Mouse (Mus musculus) neural tube, embryonic 13.5 days (tissue): ENCODE data around the gene Ly6g6e. TPM values are rescaled to one million over a fixed set of nuclear protein-coding genes. Genes with fewer than 3 reads are reported as not detected.
"Not testable (repeated sequence)": the region's sequence is repeated elsewhere in the genome, so short reads cannot be mapped to it uniquely, and the experiment has no call there.

ENCODE experiments used
- ATAC-seq: fragments of 200-750 bp; cut with Nextera tagmentation; 2 replicates; pipeline ENCODE4 v1.8.0; 2017; ENCODE audit warnings: low read depth, mild to moderate bottlenecking, moderate TSS enrichment, moderate library complexity
- H3K27ac ChIP-seq: fragments of 300-500 bp; sonication (generic); replicated peaks from 2 replicates; pipeline ENCODE4 v1.5.1; 2015; ENCODE audit warnings: moderate library complexity, mild to moderate bottlenecking, inconsistent platforms
- H3K27me3 ChIP-seq: fragments of 300-500 bp; sonication (generic); 2 replicates; pipeline ENCODE4 v1.6.1; 2015; ENCODE audit warnings: mild to moderate bottlenecking, inconsistent platforms
- H3K36me3 ChIP-seq: fragments of 300-500 bp; sonication (generic); 2 replicates; pipeline ENCODE4 v1.6.1; 2015; ENCODE audit warnings: mild to moderate bottlenecking, inconsistent platforms
- H3K4me1 ChIP-seq: fragments of 300-500 bp; sonication (generic); replicated peaks from 2 replicates; pipeline ENCODE4 v1.6.1; 2015; ENCODE audit warnings: inconsistent platforms
- H3K4me2 ChIP-seq: fragments of 300-500 bp; sonication (generic); 2 replicates; pipeline ENCODE4 v1.6.1; 2015; ENCODE audit warnings: inconsistent platforms, mild to moderate bottlenecking, moderate library complexity
- H3K4me3 ChIP-seq: fragments of 300-500 bp; sonication (generic); 2 replicates; pipeline ENCODE4 v1.5.1; 2015; ENCODE audit warnings: mild to moderate bottlenecking, inconsistent platforms
- H3K9ac ChIP-seq: fragments of 300-500 bp; sonication (generic); 2 replicates; pipeline ENCODE4 v1.6.1; 2015; ENCODE audit warnings: moderate library complexity, mild to moderate bottlenecking, inconsistent platforms
- H3K9me3 ChIP-seq: fragments of 300-500 bp; sonication (generic); 2 replicates; pipeline ENCODE4 v1.6.1; 2016; ENCODE audit warnings: inconsistent platforms
- WGBS: fragments of 180-500 bp; shearing (Covaris S2); methylation state at CpG from one replicate; pipeline ENCODE4 v1.1.7; 2015; 5-methylcytosine and 5-hydroxymethylcytosine counted together
- polyA plus RNA-seq: library from polyadenylated mRNA; unstranded; fragments of >200 nt; fragmentation: Nextera tagmentation; extraction: Ambion mirVana; gene quantifications from 2 replicates; pipeline ENCODE4 v1.2.1, GENCODE M21; 2015

Gene Ly6g6e
- polyA plus RNA-seq, 1 experiment from 2014 or later: 0.46 TPM

DNA sequence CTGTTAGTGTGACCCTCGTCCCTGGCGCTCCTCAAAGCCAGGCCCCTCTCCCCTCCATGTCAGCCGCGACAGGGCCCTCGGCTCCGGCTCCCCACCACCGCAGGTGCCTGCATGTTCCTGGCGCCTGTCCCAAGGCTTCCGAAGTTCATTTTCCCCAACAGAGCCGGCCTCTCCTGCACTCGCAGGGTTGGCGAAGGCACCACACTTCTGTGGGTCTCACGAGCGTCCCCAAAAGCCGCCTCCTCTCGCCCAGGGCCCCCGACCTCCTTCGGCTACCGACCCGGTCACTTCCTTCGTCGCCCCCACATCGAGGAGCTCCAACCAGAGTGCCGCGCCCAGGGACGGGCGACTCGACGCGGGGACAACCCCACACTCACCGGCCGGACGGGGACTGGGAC is 44.0 kb downstream of the Ly6g6e start:
- no peaks in the 10 kb centered on the region for H3K27me3 ChIP-seq
- under 1% methylated on average over 33 of the region's 33 CpGs for WGBS
- ATAC-seq: peak; percentile 12; the same call in 1 of the 2 replicates

DNA sequence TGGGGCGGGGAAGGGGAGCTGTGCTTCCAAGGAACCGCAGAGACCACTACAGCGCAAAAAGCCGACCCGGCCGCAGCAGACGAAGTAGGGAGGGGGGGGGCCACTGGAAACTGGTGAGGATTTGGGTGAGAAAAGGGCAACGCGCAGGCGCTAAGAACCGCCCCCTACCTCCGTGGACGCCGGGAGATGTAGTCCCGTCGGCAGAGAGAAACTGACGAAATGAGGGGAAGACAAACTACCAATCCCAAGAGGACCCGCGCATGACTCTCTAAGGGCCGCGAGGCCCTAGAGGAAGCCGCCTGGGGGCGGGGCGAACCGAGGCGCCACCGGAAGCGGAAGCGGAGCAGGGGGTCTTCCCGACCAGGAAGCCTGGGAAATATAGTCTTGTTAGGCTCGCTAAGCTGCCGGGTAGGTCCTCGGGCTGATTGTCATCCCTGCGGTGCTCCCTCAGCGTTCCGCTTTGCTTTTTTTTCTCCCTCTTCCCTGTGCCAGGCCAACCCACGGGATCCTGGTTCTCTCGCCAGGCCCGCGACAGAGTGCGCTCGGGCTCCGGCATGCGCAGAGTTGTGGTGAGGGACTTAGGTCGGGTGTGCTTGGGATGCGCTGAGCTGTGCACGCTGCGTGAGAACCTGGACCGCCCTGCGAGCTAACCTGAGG is 44.6 kb downstream of the Ly6g6e start, which contains the start of gene Gpank1:
Gpank1 (plus strand) TSS at position 313 of the 657 bp plus-strand sequence.
- H3K4me2 ChIP-seq: peak within 1 kb of the TSS; percentile 98
- ATAC-seq: peak; percentile 95
- H3K9ac ChIP-seq: peak within 1 kb of the TSS; percentile 98
- H3K36me3 ChIP-seq: peaks cover 49% of the 10 kb centered on the region
- H3K27me3 ChIP-seq: no peaks in the 10 kb centered on the region
- H3K27ac ChIP-seq: peak within 1 kb of the TSS; percentile 95
- peaks cover 33% of the 10 kb centered on the region for H3K4me1 ChIP-seq
- under 1% methylated on average over 50 of the region's 50 CpGs for WGBS
- peak within 1 kb of the TSS; percentile 96 for H3K4me3 ChIP-seq
- H3K9me3 ChIP-seq: no peaks in the 10 kb centered on the region

More for the DNA sequence above, 44.0 kb downstream of the Ly6g6e start:
- Histone ChIP-seq H3K36me3 (peaks cover 54% of the 10 kb centered on the region), H3K4me3 (peak overlapping the region; percentile 96), H3K4me1 (peaks cover 28% of the 10 kb centered on the region), H3K4me2 (peak overlapping the region; percentile 98), H3K9me3 (no peaks in the 10 kb centered on the region), H3K9ac (peak overlapping the region; percentile 98), H3K27ac (peak overlapping the region; percentile 74)

DNA sequence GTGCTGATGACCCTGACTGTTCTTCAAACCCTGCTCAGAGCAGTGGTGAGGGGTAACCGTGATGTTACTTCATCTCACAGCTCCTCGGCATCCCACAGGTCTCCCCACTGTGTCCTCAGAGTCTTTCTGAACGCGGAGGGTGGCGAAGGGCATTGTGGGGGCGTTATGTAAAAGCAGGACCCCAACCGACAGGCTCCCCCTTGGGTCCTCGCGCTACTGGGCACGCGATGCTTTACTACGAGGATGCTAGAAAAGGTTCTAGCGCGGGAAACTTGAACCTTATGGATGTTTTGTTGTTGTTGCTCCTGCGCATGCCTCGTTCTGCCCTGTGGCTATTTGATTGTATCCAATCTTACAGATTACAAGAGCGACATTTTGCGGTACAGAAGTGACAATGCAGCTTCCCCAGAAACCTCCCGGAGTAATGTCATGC is 45.2 kb downstream of the Ly6g6e start, which contains the start of gene Csnk2b:
Csnk2b (minus strand) TSS at position 183 of the 433 bp plus-strand sequence.
- ATAC-seq: peak; percentile 52
- H3K27me3 ChIP-seq: no peaks in the 10 kb centered on the region
- H3K9ac ChIP-seq: peak within 1 kb of the TSS; percentile 98
- H3K27ac ChIP-seq: peak within 1 kb of the TSS; percentile 95
- peak within 1 kb of the TSS; percentile 96 for H3K4me3 ChIP-seq
- no peaks in the 10 kb centered on the region for H3K9me3 ChIP-seq
- H3K4me1 ChIP-seq: peaks cover 39% of the 10 kb centered on the region
- peak within 1 kb of the TSS; percentile 98 for H3K4me2 ChIP-seq
- 0% methylated on average over 19 of the region's 19 CpGs for WGBS
- H3K36me3 ChIP-seq: peaks cover 42% of the 10 kb centered on the region

DNA sequence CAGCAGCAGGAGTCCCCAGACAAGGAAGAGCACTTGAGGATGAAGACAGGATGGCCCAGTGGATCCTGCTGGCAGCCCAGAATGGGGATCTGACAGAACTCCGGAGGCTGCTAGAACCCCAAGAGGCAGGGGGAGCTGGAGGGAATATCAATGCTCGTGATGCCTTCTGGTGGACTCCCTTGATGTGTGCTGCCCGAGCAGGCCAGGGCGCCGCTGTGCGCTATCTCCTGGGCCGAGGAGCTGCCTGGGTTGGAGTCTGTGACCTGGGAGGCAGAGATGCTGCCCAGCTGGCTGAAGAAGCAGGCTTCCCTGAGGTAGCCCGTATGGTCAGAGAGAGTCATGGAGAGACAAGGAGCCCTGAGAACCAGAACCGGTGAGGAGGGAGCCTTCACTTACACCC is 46.6 kb downstream of the Ly6g6e start:
- 91% methylated on average over 9 of the region's 9 CpGs for WGBS
- H3K27ac ChIP-seq, ATAC-seq, H3K9ac ChIP-seq, H3K4me2 ChIP-seq, H3K27me3 ChIP-seq, H3K4me3 ChIP-seq, H3K9me3 ChIP-seq: not testable (repeated sequence)
- peaks cover 30% of the 10 kb centered on the region for H3K36me3 ChIP-seq
- peaks cover 51% of the 10 kb centered on the region for H3K4me1 ChIP-seq

DNA sequence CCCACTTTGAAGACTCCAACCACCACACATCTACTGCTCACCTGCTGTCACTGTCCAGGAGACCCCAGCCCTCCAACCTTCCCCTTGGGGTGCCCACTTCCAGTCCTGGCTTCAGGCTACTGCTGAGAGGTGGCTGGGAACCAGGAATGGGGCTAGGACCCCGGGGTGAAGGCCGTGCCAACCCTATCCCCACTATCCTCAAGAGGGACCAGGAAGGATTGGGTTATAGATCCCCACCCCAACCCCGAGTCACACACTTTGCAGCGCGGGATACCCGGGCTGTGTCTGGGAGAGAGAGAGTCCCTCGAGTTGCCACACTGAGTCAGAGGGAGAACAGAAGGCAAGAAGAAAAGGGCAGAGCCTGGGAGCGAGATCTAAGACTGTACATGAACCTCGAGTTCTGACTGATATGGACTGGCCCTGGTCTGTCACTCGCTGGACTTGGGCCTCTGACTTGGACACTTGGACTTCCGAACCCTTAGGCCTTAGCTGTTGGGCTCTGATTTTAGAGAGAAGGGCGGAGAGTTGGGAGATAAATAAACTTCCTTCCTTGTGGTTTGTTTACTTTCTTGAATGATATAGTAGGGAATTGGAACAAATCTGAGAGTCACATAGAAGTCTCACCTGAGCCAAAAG is 47.7 kb downstream of the Ly6g6e start:
- Histone ChIP-seq H3K4me1 (peaks cover 55% of the 10 kb centered on the region), H3K36me3 (peaks cover 19% of the 10 kb centered on the region)
- not testable (repeated sequence) for H3K9me3 ChIP-seq, H3K27ac ChIP-seq, H3K4me3 ChIP-seq, H3K4me2 ChIP-seq, H3K27me3 ChIP-seq, ATAC-seq, H3K9ac ChIP-seq
- WGBS: 93% methylated on average over 12 of the region's 12 CpGs

DNA sequence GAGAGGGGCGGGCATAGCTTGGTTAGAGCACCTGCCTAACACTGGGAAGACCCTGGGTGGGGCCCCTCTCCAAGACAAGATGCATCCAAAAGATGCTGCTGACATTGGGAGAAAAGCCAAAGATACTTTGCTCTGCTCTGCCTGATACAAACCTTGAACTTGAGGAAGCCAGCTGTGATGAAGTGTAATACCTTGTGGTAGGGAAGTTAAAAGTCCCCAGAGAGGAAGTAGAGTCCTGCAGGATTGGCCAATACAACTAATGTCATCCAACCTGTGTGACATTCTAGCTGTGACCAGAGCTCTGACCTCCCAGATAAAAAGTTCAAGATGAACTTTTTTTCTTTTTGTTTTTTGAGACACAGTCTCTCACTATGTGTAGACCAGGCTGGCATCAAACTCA is 48.4 kb downstream of the Ly6g6e start:
- 93% methylated on average over 1 of the region's 1 CpGs for WGBS
- Histone ChIP-seq H3K9ac (no peak overlapping the region), H3K4me1 (peaks cover 49% of the 10 kb centered on the region)

DNA sequence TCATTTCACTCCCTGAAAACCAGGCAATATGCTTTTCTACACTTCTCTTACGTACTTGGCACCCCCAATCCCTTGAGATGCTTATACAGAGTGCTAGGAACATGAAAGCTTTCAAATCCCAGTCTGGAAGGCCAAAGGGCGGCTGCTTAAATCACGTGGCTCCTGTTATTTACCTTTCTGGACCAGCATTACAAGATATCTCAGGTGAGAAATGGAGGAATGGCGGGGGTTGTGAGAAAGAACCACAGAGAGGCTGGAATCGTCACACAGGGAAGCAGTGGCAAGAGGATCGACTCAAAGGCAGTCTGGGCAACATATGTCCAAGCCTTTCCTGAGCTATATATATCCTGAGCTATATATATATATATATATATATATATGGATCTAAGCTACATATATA is 48.9 kb downstream of the Ly6g6e start:
- H3K4me1 ChIP-seq: peaks cover 44% of the 10 kb centered on the region
- peak overlapping the region; percentile 94 for H3K9ac ChIP-seq
- peak overlapping the region; percentile 76 for H3K4me3 ChIP-seq
- no peak for ATAC-seq
- peaks cover 27% of the 10 kb centered on the region for H3K36me3 ChIP-seq
- 44% methylated on average over 6 of the region's 6 CpGs for WGBS
- H3K4me2 ChIP-seq: peak overlapping the region; percentile 79
- H3K9me3 ChIP-seq: no peaks in the 10 kb centered on the region
- H3K27me3 ChIP-seq: no peaks in the 10 kb centered on the region
- H3K27ac ChIP-seq: peak overlapping the region; percentile 81

More for the DNA sequence above, 48.4 kb downstream of the Ly6g6e start:
- Histone ChIP-seq H3K27me3 (no peaks in the 10 kb centered on the region), H3K36me3 (peaks cover 22% of the 10 kb centered on the region), H3K4me3 (no peak overlapping the region), H3K4me2 (no peak overlapping the region), H3K9me3 (no peaks in the 10 kb centered on the region), H3K27ac (no peak overlapping the region)
- ATAC-seq: no peak

DNA sequence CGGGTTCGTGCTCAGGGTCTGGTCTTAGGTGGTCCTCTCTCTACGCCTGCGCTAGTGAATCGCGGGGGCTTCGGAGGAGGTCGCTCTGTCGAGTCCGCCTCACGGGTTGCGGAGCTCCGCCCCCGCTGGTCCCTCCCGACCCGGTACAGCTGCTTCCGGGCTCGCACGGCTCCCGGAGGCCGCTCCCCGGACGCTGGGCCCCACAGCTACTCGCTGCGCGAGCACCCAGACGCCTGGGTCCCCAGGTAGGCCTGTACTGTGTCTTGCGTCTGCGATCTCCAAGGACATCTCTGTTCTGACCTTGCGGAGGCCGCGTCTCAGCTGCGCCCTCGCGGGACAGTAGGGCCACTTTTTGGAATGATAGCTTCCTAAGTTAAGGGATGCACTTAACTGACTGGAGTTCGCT is 49.5 kb downstream of the Ly6g6e start, which contains the start of gene D17H6S53E:
D17H6S53E (plus strand) TSS at position 168 of the 406 bp plus-strand sequence.
- H3K9ac ChIP-seq: peak within 1 kb of the TSS; percentile 94
- peak within 1 kb of the TSS; percentile 81 for H3K27ac ChIP-seq
- ATAC-seq: peak; percentile 21; the same call in 1 of the 2 replicates
- no peaks in the 10 kb centered on the region for H3K27me3 ChIP-seq
- peak within 1 kb of the TSS; percentile 76 for H3K4me3 ChIP-seq
- peaks cover 31% of the 10 kb centered on the region for H3K36me3 ChIP-seq
- H3K4me2 ChIP-seq: peak within 1 kb of the TSS; percentile 79
- WGBS: 0% methylated on average over 36 of the region's 36 CpGs
- H3K4me1 ChIP-seq: peaks cover 42% of the 10 kb centered on the region
- H3K9me3 ChIP-seq: no peaks in the 10 kb centered on the region

DNA sequence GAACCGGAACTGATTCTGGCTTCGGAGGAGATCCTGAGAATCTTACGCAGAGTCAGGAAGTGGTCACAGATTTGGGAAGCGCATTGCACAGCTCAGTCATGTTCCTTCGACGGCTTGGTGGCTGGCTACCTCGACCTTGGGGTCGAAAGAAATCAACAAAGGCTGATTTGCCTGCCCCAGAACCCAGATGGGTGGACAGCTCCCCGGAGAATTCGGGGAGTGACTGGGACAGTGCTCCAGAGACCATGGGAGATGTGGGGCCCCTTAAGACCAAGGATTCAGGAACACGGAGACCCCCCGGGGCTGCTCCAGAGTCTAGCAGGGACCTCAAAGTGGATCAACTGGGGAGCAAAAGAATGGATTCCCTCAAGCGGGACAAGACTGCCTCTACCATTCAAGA is 50.3 kb downstream of the Ly6g6e start:
- Histone ChIP-seq H3K9me3 (no peaks in the 10 kb centered on the region), H3K27ac (no peak overlapping the region), H3K9ac (peak overlapping the region; percentile 94), H3K27me3 (no peaks in the 10 kb centered on the region), H3K4me1 (peaks cover 42% of the 10 kb centered on the region), H3K36me3 (peaks cover 31% of the 10 kb centered on the region), H3K4me3 (peak overlapping the region; percentile 76), H3K4me2 (peak overlapping the region; percentile 79)
- no peak for ATAC-seq
- 80% methylated on average over 13 of the region's 13 CpGs for WGBS

Other genes starting within 250 kb of the Ly6g6e start
- gene Stk19, start 240.0 kb upstream of the Ly6g6e start, polyA plus RNA-seq: 31.6 and 34.2 TPM in 2 replicates
- 63.0 and 63.2 TPM in 2 replicates for gene Dxo, start 239.9 kb upstream of the Ly6g6e start, polyA plus RNA-seq
- 49.7 and 57.1 TPM in 2 replicates for gene Skiv2l, start 226.7 kb upstream of the Ly6g6e start, polyA plus RNA-seq
- 81.6 and 90.5 TPM in 2 replicates for gene Nelfe, start 226.5 kb upstream of the Ly6g6e start, polyA plus RNA-seq
- 1.8 and 2.9 TPM in 2 replicates for gene Cfb, start 214.4 kb upstream of the Ly6g6e start, polyA plus RNA-seq
- 9.5 and 10.4 TPM in 2 replicates for gene Zbtb12, start 197.4 kb upstream of the Ly6g6e start, polyA plus RNA-seq
- gene Gm20547, start 194.9 kb upstream of the Ly6g6e start, polyA plus RNA-seq: not detected in 2 replicates
- gene C2, start 178.6 kb upstream of the Ly6g6e start, polyA plus RNA-seq: 0.99 and 2.1 TPM in 2 replicates
- gene Ehmt2, start 178.4 kb upstream of the Ly6g6e start, polyA plus RNA-seq: 86.8 and 88.7 TPM in 2 replicates
- gene Slc44a4, start 162.4 kb upstream of the Ly6g6e start, polyA plus RNA-seq: not detected in 2 replicates
- gene Neu1, start 145.6 kb upstream of the Ly6g6e start, polyA plus RNA-seq: 30.2 and 30.6 TPM in 2 replicates
- 0.38 and 0.47 TPM in 2 replicates for gene Hspa1b, start 117.7 kb upstream of the Ly6g6e start, polyA plus RNA-seq
- not detected in 2 replicates for gene Gm20481, start 107.0 kb upstream of the Ly6g6e start, polyA plus RNA-seq
- 6.0 and 6.3 TPM in 2 replicates for gene Hspa1a, start 104.7 kb upstream of the Ly6g6e start, polyA plus RNA-seq
- 1.5 and 2.2 TPM in 2 replicates for gene Hspa1l, start 104.2 kb upstream of the Ly6g6e start, polyA plus RNA-seq
- gene Lsm2, start 95.0 kb upstream of the Ly6g6e start, polyA plus RNA-seq: 99.4 and 99.8 TPM in 2 replicates
- gene Vars, start 75.9 kb upstream of the Ly6g6e start, polyA plus RNA-seq: 57.9 and 58.2 TPM in 2 replicates
- 0.17 and 0.18 TPM in 2 replicates for gene Vwa7, start 60.3 kb upstream of the Ly6g6e start, polyA plus RNA-seq
- 2.5 and 2.6 TPM in 2 replicates for gene Sapcd1, start 48.9 kb upstream of the Ly6g6e start, polyA plus RNA-seq
- gene Msh5, start 30.2 kb upstream of the Ly6g6e start, polyA plus RNA-seq: 2.8 and 3.1 TPM in 2 replicates
- gene Clic1, start 26.9 kb upstream of the Ly6g6e start, polyA plus RNA-seq: 132 and 145 TPM in 2 replicates
- gene Ddah2, start 17.9 kb upstream of the Ly6g6e start, polyA plus RNA-seq: 417 and 431 TPM in 2 replicates
- 0.54 TPM in 1 of 2 replicates, not detected in the other for gene Ly6g6c, start 11.5 kb upstream of the Ly6g6e start, polyA plus RNA-seq
- 0.28 and 0.38 TPM in 2 replicates for gene Mpig6b, start 10.7 kb upstream of the Ly6g6e start, polyA plus RNA-seq
- 0.95 and 1.8 TPM in 2 replicates for gene Ly6g6d, start 1.2 kb downstream of the Ly6g6e start, polyA plus RNA-seq
- gene Ly6g6f, start 8.7 kb downstream of the Ly6g6e start, polyA plus RNA-seq: 0.44 and 0.68 TPM in 2 replicates
- gene Abhd16a, start 12.4 kb downstream of the Ly6g6e start, polyA plus RNA-seq: 98.2 and 104 TPM in 2 replicates
- not detected in 2 replicates for gene Ly6g5c, start 31.4 kb downstream of the Ly6g6e start, polyA plus RNA-seq
- gene Ly6g5b, start 38.5 kb downstream of the Ly6g6e start, polyA plus RNA-seq: 1.4 and 1.7 TPM in 2 replicates
- gene Gpank1, start 44.6 kb downstream of the Ly6g6e start, polyA plus RNA-seq: 20.9 and 25.5 TPM in 2 replicates
- gene Csnk2b, start 45.2 kb downstream of the Ly6g6e start, polyA plus RNA-seq: 333 and 339 TPM in 2 replicates
- 8.9 and 10.6 TPM in 2 replicates for gene D17H6S53E, start 49.5 kb downstream of the Ly6g6e start, polyA plus RNA-seq
- 0.61 and 0.77 TPM in 2 replicates for gene Apom, start 55.1 kb downstream of the Ly6g6e start, polyA plus RNA-seq
- gene Bag6, start 58.3 kb downstream of the Ly6g6e start, polyA plus RNA-seq: 67.1 and 75.0 TPM in 2 replicates
- 178 and 185 TPM in 2 replicates for gene Prrc2a, start 88.0 kb downstream of the Ly6g6e start, polyA plus RNA-seq
- 11.4 and 12.7 TPM in 2 replicates for gene Aif1, start 99.2 kb downstream of the Ly6g6e start, polyA plus RNA-seq
- gene Lst1, start 111.5 kb downstream of the Ly6g6e start, polyA plus RNA-seq: 7.8 and 8.9 TPM in 2 replicates
- gene Ltb, start 117.5 kb downstream of the Ly6g6e start, polyA plus RNA-seq: 0.22 and 0.58 TPM in 2 replicates
- 0.13 TPM in 1 of 2 replicates, not detected in the other for gene Tnf, start 125.1 kb downstream of the Ly6g6e start, polyA plus RNA-seq
- 0.42 TPM in 1 of 2 replicates, not detected in the other for gene Lta, start 128.4 kb downstream of the Ly6g6e start, polyA plus RNA-seq
- 0.56 TPM in 1 of 2 replicates, not detected in the other for gene Gm16181, start 143.9 kb downstream of the Ly6g6e start, polyA plus RNA-seq
- 58.9 and 66.1 TPM in 2 replicates for gene Atp6v1g2, start 156.8 kb downstream of the Ly6g6e start, polyA plus RNA-seq
- gene Nfkbil1, start 158.9 kb downstream of the Ly6g6e start, polyA plus RNA-seq: 9.5 and 10.8 TPM in 2 replicates
- 385 and 402 TPM in 2 replicates for gene Ddx39b, start 164.8 kb downstream of the Ly6g6e start, polyA plus RNA-seq
- gene H2-D1, start 185.8 kb downstream of the Ly6g6e start, polyA plus RNA-seq: 70.5 and 79.1 TPM in 2 replicates
- gene H2-Q1, start 243.5 kb downstream of the Ly6g6e start, polyA plus RNA-seq: 0.22 TPM in 1 of 2 replicates, not detected in the other